Mouse (Mus musculus): Measurements from ENCODE around the gene Mrps18a. TPM values are rescaled to one million over a fixed set of nuclear protein-coding genes. Genes with fewer than 3 reads are reported as not detected.

Gene Mrps18a
- polyA plus RNA-seq, 1 experiment from 2014 or later: 140 TPM

- Histone ChIP-seq H3K27ac (no peak overlapping the region), H3K36me3 (peaks cover 2% of the 10 kb centered on the region; the same call in 1 of the 2 replicates), H3K4me1 (replicated peaks) (peaks cover 17% of the 10 kb centered on the region), H3K4me3 (replicated peaks) (no peak overlapping the region), H3K4me2 (replicated peaks) (no peak overlapping the region), H3K9ac (replicated peaks) (no peak overlapping the region), H3K9me3 (no peaks in the 10 kb centered on the region), H3K27me3 (peaks cover 27% of the 10 kb centered on the region)
- no peak for ATAC-seq
- 81% methylated on average over 4 of the region's 4 CpGs for WGBS
These were observed 2.5 kb upstream of the Mrps18a start for GRCm38 (mm10) chr17:46108286-46108685.

DNA sequence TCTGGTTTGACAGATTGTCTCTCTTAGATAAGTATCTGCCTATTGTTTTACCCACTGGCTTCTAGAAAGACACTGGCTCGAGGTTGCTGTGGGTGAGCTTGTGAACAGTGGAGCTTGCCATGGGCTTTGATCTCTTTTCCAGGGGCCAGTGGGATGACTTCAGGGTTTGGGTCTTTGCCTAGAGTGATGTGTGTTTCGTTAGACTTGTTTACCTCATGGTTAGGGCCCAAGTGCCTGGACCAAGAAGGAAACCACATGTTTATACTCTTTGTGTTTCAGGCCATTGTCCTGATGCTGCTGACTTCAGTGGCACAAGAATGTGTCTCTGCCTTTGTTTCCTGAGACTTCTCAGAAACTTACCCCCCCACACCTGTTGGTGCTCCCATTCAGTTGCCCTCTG, 4.7 kb downstream of the Mrps18a start:
- no peak for ATAC-seq
- no peak overlapping the region for H3K4me3 ChIP-seq (replicated peaks)
- no peak overlapping the region for H3K27ac ChIP-seq
- H3K9me3 ChIP-seq: no peaks in the 10 kb centered on the region
- no peak overlapping the region for H3K9ac ChIP-seq (replicated peaks)
- peaks cover 42% of the 10 kb centered on the region for H3K36me3 ChIP-seq
- no peaks in the 10 kb centered on the region for H3K27me3 ChIP-seq
- 75% methylated on average over 2 of the region's 2 CpGs for WGBS
- peaks cover 19% of the 10 kb centered on the region for H3K4me1 ChIP-seq (replicated peaks)
- H3K4me2 ChIP-seq (replicated peaks): no peak overlapping the region

GRCm38 (mm10) chr17:46116138-46116537, 5.4 kb downstream of the Mrps18a start:
- Histone ChIP-seq H3K9me3 (no peaks in the 10 kb centered on the region), H3K4me3 (replicated peaks) (no peak overlapping the region), H3K9ac (replicated peaks) (no peak overlapping the region), H3K4me1 (replicated peaks) (peaks cover 19% of the 10 kb centered on the region), H3K27ac (no peak overlapping the region), H3K27me3 (no peaks in the 10 kb centered on the region), H3K36me3 (peaks cover 43% of the 10 kb centered on the region), H3K4me2 (replicated peaks) (no peak overlapping the region)
- 92% methylated on average over 11 of the region's 11 CpGs for WGBS
- ATAC-seq: no peak

GRCm38 (mm10) chr17:46116881-46117280, 6.1 kb downstream of the Mrps18a start:
- WGBS: 95% methylated on average over 3 of the region's 3 CpGs
- Histone ChIP-seq H3K36me3 (peaks cover 46% of the 10 kb centered on the region), H3K4me1 (replicated peaks) (peaks cover 12% of the 10 kb centered on the region), H3K4me2 (replicated peaks) (no peak overlapping the region), H3K27ac (no peak overlapping the region), H3K9ac (replicated peaks) (no peak overlapping the region), H3K9me3 (no peaks in the 10 kb centered on the region), H3K4me3 (replicated peaks) (no peak overlapping the region), H3K27me3 (no peaks in the 10 kb centered on the region)
- no peak for ATAC-seq

GRCm38 (mm10) chr17:46117623-46118422, 7.0 kb downstream of the Mrps18a start:
- Histone ChIP-seq H3K4me2 (replicated peaks) (no peak overlapping the region), H3K27me3 (no peaks in the 10 kb centered on the region), H3K4me3 (replicated peaks) (no peak overlapping the region), H3K27ac (no peak overlapping the region), H3K9me3 (no peaks in the 10 kb centered on the region), H3K4me1 (replicated peaks) (0 out of 2 replicates have a peak, but pooled peaks cover 7% of the 10 kb centered on the region), H3K9ac (replicated peaks) (no peak overlapping the region), H3K36me3 (peaks cover 54% of the 10 kb centered on the region)
- ATAC-seq: no peak
- 89% methylated on average over 13 of the region's 13 CpGs for WGBS

GRCm38 (mm10) chr17:46118423-46118850, 7.7 kb downstream of the Mrps18a start:
- ATAC-seq: no peak
- H3K27ac ChIP-seq: no peak overlapping the region
- H3K4me3 ChIP-seq (replicated peaks): no peak overlapping the region
- peaks cover 57% of the 10 kb centered on the region for H3K36me3 ChIP-seq
- H3K9ac ChIP-seq (replicated peaks): no peak overlapping the region
- 82% methylated on average over 4 of the region's 4 CpGs for WGBS
- 0 out of 2 replicates have a peak, but pooled peaks cover 7% of the 10 kb centered on the region for H3K4me1 ChIP-seq (replicated peaks)
- no peak overlapping the region for H3K4me2 ChIP-seq (replicated peaks)
- no peaks in the 10 kb centered on the region for H3K9me3 ChIP-seq
- H3K27me3 ChIP-seq: no peaks in the 10 kb centered on the region

GRCm38 (mm10) chr17:46119641-46120040, 8.9 kb downstream of the Mrps18a start:
- no peak for ATAC-seq
- no peak overlapping the region for H3K4me2 ChIP-seq (replicated peaks)
- no peaks in the 10 kb centered on the region for H3K9me3 ChIP-seq
- peaks cover 67% of the 10 kb centered on the region for H3K36me3 ChIP-seq
- 0 out of 2 replicates have a peak, but pooled peaks cover 6% of the 10 kb centered on the region for H3K4me1 ChIP-seq (replicated peaks)
- H3K4me3 ChIP-seq (replicated peaks): no peak overlapping the region
- WGBS: 93% methylated on average over 10 of the region's 10 CpGs
- H3K9ac ChIP-seq (replicated peaks): no peak overlapping the region
- no peaks in the 10 kb centered on the region for H3K27me3 ChIP-seq
- H3K27ac ChIP-seq: no peak overlapping the region

DNA sequence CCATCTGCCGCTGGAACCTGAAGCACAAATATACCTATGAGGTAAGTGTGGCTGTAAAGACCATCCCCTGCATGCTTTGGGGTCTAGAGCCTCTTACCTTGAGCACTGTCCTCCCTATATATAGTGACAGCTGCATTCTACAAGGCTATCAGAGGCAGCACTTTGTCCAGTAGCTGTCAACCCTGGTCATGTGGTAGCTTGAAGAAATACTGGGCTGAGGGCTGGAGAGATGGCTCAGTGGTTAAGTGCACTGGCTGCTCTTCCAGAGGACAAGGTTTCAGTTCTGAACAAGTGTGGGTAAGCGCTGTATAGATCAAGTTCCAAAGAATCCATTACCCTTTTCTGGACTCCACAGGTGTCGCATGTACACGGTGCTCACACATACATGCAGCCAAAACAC, 12.0 kb downstream of the Mrps18a start:
- Histone ChIP-seq H3K9me3 (no peaks in the 10 kb centered on the region), H3K4me2 (replicated peaks) (no peak overlapping the region), H3K4me1 (replicated peaks) (0 out of 2 replicates have a peak, but pooled peaks cover 3% of the 10 kb centered on the region), H3K4me3 (replicated peaks) (no peak overlapping the region), H3K9ac (replicated peaks) (no peak overlapping the region), H3K27me3 (no peaks in the 10 kb centered on the region), H3K27ac (no peak overlapping the region), H3K36me3 (peaks cover 88% of the 10 kb centered on the region)
- no peak for ATAC-seq
- 97% methylated on average over 4 of the region's 4 CpGs for WGBS

- 0 out of 2 replicates have a peak, but pooled peaks cover 3% of the 10 kb centered on the region for H3K4me1 ChIP-seq (replicated peaks)
- no peaks in the 10 kb centered on the region for H3K27me3 ChIP-seq
- ATAC-seq: no peak
- 94% methylated on average over 4 of the region's 4 CpGs for WGBS
- H3K36me3 ChIP-seq: peaks cover 88% of the 10 kb centered on the region
- no peak overlapping the region for H3K27ac ChIP-seq
- H3K4me2 ChIP-seq (replicated peaks): no peak overlapping the region
- no peak overlapping the region for H3K9ac ChIP-seq (replicated peaks)
- H3K9me3 ChIP-seq: no peaks in the 10 kb centered on the region
- H3K4me3 ChIP-seq (replicated peaks): no peak overlapping the region
These were observed 12.5 kb downstream of the Mrps18a start for GRCm38 (mm10) chr17:46123285-46123684.

DNA sequence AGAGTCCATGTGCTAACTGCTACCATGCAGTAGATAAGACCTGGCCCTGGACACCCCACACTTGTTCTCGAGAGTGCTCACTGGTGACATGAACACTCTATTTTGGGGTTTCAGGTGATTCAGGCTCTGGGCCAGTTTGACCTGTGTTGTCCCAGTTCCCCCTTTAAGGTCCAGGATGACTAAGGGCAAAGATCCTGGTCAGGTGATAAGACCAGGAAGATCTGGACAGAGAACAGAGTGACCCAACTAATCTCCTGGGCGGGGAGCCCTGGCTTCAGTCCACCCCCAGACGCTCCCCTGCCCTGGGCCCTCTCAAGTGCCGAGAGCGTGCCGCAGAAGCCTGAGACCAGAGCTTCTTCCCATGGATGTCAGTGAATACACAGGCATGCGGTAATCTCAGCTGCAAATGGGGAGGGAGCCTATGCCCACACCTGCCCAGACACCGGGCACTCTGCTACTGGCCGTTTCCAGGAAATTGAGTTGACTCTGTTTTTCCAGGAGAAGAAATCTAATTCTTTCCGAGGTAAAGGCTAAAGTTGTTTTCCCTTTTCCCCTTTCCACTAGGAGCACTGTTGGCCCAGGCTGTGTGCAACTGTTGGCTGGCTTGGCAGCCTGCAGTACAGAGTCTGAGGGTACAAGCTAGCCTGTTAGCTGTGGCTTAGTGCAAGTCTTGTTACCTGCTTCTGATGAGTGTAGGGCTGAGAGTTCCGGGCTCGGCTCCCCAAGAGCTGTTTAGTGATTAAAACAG, 13.3 kb downstream of the Mrps18a start:
- Histone ChIP-seq H3K9ac (replicated peaks) (no peak overlapping the region), H3K27ac (no peak overlapping the region), H3K27me3 (no peaks in the 10 kb centered on the region), H3K9me3 (no peaks in the 10 kb centered on the region), H3K4me2 (replicated peaks) (no peak overlapping the region), H3K4me1 (replicated peaks) (no peaks in the 10 kb centered on the region), H3K36me3 (peaks cover 89% of the 10 kb centered on the region), H3K4me3 (replicated peaks) (no peak overlapping the region)
- no peak for ATAC-seq
- 94% methylated on average over 12 of the region's 12 CpGs for WGBS

DNA sequence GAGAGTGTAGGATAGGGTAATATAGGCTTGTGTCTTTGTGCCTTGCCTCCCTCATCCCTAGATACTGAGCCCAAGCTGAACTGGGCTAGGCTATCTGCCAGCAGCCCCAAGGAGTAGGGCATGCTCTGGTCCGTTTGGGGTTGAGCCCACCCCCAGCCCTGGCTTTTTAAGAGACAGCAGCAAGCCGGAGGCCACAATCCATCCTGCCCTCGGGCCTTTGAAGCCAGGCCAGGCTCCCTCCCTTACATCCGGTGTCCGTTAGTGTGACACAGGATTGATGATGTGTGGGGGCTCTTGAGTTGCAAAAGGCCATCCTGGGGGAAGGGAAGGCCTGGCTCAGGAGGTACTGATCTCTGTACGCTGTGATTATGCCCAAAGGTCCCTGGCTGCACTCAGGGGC, 15.8 kb downstream of the Mrps18a start:
- Histone ChIP-seq H3K9me3 (no peaks in the 10 kb centered on the region), H3K4me1 (replicated peaks) (no peaks in the 10 kb centered on the region), H3K4me3 (replicated peaks) (no peak overlapping the region), H3K27me3 (no peaks in the 10 kb centered on the region), H3K27ac (no peak overlapping the region), H3K4me2 (replicated peaks) (no peak overlapping the region), H3K9ac (replicated peaks) (no peak overlapping the region), H3K36me3 (peaks cover 92% of the 10 kb centered on the region)
- no peak for ATAC-seq
- WGBS: 86% methylated on average over 6 of the region's 6 CpGs

GRCm38 (mm10) chr17:46127814-46128493, 17.2 kb downstream of the Mrps18a start:
- Histone ChIP-seq H3K9me3 (no peaks in the 10 kb centered on the region), H3K9ac (replicated peaks) (no peak overlapping the region), H3K36me3 (peaks cover 79% of the 10 kb centered on the region), H3K4me3 (replicated peaks) (no peak overlapping the region), H3K4me1 (replicated peaks) (0 out of 2 replicates have a peak, but pooled peaks cover 3% of the 10 kb centered on the region), H3K27ac (no peak overlapping the region), H3K4me2 (replicated peaks) (no peak overlapping the region), H3K27me3 (no peaks in the 10 kb centered on the region)
- ATAC-seq: no peak
- 89% methylated on average over 6 of the region's 6 CpGs for WGBS
